Mouse (Mus musculus) adrenal gland, postnatal 14 days (tissue): ENCODE data around the gene Fosb. TPM values are rescaled to one million over a fixed set of nuclear protein-coding genes. Genes with fewer than 3 reads are reported as not detected.

ENCODE experiments used
- DNase-seq: peaks from one replicate; pipeline ENCODE4 v3.0.0; 2021; ENCODE audit warnings: mixed read lengths
- total RNA-seq: library from RNA; stranded (reverse); gene quantifications from 2 replicates; pipeline ENCODE4 v1.2.3, GENCODE M21; 2021

Fosb gene
- total RNA-seq, 1 experiment from 2014 or later = 22.4 TPM

DNA sequence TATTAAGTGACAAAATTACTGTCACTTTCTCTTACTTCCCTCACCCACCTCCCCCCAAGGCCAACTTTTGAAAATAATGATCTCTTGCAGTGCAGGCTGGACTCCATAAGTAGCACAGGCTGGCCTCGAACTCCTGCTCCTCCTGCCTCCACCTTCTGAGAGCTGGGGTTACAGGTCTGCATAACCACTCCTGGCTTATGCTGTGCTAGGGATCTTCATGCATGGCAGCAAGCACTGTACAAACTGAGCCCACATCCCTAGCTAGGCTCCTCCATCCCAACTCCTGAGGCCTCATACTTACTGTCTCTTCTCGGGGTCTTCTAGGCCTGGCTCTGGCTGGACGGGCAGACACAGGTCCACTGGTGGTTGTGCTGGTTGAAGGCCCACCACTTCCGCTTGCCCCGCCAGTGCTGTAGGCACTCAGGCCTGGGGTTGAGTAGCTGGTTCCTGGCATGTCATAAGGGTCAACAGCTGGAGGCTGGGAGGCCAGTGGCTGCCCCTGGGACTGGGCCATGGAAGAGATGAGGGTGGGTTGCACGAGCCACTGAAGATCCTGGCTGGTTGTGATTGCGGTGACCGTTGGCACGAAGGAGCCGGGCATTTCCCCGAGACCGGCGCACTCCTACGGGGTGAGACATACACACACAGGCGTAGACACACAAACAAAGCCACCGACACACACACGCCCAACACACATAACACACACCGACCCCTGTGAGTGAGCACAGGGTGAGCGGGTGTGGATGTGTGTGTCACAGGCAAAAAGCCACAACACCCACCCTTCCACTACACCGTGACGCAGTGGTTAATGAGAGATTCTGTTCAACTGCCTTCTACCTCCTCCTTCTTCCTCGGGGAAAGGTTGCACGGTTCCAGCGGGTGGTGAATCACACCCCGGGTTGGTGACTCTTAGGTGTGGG lies 2.8 kb downstream of the Fosb start:
- DNase-seq = no peak

DNA sequence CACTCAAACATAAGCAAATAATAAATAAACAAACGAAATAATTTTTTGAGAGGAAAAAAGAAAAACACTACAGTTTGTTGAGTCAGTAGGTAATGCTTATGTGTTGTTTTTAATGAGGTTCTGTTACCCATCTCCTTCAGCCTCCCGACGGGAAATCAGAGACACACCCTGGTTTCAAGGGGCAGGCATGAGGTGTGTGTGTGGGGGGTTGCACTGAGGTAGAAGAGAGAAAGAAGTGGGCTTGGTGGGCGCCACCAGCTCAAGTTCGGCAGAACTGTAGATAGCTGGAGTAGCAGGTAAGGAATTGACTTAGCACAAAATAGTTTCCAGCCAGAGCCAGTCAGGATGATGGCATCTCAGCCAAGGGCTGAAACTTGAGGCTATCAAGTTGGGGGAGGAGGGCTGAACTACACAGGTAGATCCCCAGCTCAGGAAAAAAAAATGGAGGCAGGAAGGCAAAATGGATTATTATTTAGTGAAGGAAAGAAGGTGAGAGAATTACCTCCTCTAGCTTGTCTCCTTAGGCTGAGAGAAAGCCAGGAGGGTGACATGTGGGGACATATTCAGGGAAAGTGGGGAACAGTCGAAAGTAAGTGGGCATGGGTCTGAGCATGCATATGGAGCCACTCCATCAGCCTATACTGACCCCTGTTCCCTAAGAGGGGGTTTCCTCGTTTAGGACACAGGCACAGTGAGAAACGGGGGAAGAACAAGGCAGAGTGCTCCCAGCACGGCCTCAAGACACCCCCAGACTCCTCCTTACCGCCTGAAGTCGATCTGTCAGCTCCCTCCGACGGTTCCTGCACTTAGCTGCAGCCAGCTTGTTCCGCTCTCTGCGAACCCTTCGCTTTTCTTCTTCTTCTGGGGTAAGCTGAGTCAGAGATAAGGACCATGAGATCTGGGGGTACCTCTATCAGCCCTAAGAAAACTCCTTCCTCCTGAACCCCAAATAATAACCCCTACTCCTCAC lies 3.8 kb downstream of the Fosb start:
- no peak for DNase-seq

DNA sequence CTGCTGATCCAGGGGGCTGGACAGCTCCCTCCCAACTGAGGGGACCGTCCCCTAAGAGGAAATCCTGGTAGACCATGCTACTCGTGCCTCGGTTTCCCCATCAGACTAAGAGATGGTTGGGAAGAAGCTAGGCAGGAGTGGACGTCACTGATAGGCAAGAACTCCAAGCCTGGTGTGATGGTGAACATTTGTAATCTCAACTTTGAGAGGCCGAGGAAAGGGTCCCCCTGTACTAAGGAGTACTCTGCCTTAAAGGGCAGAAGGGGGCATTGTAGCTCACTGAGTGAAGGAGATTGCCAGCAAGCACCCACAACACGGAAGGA lies 4.5 kb downstream of the Fosb start:
- DNase-seq = no peak

DNA sequence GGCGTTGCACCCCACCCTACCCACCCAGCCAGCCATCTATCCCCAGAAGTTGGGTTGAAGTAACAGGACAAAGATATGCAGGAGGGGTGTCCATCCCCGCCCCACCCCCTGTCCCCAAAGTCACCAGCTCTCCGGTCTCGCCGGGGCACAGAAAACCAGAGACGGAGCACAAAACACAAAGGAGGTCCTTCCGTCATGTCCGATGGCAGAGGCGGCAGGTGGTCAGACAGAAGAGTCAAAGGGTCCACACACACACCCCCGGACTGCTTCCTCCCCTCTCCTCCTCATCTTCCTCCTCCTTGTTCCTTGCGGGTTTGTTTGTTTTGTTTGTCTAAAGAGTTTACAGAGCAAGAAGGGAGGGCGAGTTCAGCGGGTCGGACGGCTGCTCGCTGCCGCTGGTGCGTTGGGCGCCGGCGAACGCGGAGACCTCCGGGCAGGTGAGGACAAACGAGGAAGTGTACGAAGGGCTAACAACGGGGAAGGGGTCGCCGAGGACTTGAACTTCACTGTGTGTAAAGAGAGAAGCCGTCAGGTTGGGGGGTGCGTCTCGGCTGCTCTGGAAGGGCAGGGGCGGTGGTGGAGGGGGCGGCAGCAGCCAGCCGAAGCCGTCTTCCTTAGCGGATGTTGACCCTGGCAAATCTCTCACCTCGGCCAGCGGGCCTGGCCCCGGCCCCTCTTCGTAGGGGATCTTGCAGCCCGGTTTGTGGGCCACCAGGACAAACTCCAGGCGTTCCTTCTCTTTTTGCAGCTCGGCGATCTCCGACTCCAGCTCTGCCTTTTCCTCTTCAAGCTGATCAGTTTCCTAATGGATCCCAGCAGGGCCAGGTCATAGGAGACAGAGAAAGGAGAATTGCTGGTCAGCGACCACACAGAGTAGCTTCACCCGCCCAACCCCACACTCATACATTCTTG lies 5.1 kb downstream of the Fosb start:
- no peak for DNase-seq

DNA sequence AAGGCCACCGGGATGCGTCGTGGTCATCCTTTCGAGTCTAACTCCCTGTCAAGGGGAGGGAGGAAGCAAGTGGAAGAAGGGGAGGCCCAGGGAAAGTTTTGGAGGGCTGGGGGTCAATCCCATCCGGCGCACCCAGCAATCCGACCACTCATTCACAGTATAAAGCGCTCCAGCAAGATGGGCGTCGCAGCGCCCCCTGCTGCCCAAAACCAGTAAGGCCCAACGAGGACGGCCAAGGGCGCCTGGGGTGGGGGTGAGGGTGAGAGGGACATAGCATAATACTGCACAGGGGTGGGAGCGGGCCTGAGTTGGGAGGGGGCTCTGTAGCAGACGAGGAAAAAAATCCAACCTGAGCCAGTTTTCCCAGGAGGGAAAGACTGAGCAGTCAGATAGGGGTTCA lies 6.1 kb downstream of the Fosb start:
- DNase-seq = peak; percentile 89

DNA sequence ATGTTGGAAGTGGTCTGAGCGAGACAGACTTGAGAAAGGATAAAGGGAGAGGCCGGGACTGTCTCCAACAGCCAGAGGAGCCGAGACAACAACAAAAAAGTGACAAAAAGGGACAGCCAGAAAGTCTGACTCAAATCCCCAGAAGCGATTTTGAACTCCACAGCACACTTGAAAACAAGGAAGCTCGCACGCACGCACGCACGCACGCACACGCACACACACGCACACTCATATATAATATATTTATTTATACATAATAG lies 6.9 kb downstream of the Fosb start:
- DNase-seq = no peak

DNA sequence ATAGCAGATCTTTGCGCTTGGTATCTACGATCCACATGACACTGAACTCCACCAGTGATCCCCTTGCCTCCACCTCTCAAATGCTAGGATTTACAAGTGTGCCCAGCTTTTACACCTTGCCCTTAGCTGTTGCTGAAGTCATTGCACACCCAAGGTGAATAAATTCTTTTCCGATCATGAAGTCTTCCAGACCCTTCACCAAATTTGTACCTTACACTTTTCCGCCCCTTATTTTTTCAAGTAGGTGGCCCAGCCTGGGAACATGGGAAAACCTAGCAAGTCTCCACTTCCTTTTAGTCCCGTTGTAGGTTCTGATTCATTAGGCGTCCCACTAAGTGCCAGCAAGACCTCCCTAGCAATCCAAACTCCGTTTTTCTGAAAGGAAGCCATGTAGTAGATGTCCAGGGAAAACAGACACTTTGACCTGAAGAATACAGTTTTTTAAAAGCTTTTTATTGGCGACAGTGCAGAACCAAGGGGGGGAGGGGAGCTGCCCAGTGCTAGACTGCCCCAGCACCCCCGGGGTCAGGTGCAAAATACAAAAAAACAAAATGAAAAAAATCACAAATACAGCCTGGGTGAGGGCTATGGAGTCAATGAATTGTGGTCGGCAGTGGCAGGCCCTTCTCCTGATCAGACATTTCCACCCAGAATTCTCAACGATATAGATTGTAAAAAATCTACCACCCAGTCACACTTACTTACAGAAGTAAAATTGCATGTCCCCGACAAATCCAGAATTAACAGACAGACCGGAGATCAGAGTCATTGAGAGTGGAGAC lies 7.4 kb downstream of the Fosb start:
- DNase-seq = no peak

DNA sequence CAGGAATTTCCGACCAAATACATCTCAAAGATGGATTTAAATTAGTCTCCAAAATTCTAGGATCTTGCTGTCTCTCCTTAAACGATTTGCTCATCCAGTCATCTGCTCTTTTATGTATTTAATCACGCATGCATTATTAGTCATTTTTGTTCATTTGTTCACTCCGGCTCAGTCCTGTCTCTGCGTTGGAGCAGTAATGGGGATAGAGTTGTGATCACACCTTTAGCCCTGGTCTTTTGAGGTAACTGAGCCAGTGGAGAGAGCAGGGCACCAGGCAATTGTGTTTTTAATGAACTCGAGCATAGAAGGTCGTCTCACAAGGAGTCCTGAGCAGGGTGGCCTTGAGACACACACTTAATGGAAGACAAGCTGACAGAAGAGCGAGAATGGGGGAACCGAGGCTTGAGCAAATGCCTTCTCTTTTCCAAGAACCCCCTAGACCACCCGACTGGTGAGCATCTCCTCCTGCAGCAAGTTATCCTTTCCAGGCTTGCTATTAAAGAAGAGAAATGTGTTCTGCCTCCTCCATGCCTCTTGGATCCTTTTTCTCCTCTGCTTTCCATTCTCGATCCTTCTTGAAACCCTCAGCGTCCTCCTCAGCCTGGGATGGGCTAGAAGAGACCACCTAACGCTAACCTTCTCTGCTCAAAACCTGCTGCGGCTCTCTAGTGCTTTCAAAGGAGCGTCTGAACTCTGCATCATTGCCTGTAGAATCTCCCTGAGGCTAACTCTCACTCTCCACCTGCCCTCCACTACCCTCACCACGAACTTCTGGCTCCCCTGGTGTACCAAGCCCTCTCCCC lies 8.2 kb downstream of the Fosb start:
- no peak for DNase-seq

DNA sequence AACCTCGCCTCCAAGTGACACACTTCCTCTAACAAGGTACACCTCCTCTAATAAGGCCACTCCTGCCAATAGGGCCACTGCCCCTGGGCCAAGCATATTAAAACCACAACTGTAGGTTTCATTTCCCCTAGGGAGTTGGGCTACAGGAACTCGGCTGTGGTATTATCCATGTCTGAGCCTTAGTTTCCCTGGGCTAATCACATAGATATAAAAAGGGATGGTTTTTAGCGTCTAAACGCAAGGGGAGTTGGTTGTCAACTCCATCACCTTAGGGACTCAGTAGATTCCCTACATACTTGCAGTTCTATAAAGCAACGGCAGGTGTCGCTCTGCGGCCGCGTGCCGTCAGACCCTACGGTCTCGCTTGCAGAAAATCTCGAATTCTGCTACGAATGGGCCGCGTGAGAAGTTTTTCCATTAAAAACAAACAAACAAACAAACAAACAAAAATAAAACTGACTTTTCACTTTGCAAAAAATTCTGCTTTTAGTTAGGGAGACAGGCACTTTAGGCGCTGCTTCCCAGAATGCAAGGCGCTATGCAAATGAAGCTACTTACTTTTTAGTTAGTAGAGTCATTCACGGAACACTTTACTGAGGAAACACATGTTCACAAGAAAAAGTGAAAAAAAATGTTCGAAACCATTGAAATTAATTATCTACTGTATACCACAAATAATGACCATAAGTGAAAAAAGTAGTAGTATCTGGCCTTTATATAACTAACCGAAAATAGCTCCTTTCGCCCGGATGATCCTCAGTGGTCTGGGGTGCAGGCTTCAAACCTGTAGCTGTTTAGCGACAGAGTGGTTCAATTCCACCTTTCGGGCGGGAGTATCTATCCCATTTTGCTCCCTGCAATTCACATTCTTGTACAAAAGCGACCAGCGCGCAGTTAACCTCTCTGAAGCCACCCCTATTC lies 9.1 kb downstream of the Fosb start:
- peak; percentile 83 for DNase-seq

DNA sequence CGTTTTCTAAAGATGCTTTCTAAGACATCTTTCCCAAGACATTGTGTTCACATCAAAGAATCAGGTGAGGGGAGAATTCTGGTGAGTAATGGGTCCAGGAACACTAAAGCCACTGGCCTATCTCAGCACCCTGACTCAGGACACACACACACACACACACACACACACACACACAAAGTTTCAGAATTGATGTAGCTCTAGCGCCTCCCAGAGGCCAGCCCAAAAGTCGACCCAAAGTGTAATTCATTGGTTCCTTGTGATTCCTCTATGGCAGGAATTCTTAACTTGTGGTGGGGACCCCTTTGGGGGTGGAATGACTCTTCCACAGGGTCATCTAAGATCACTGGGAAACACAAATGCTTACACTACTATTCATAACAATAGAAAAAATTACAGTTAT lies 10.7 kb downstream of the Fosb start:
- peak; percentile 69 for DNase-seq

DNA sequence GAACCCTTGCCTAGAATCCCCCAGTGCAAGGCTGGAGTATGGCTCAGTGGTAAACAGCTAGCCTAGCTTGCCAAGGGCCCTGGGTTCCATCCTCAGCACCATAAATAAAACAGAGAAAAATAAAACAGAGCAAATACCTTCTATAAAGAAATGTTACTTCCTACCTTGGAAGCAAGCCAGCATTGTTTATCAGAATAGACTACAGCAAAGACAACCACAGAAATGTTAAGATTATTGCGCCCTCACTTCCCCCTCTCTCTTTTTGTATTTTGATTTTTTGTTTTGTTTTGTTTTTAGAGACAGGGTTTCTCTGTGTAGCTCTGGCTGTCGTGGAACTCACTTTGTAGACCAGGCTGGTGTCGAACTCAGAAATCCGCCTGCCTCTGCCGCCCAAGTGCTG lies 12.1 kb downstream of the Fosb start:
- no peak for DNase-seq

DNA sequence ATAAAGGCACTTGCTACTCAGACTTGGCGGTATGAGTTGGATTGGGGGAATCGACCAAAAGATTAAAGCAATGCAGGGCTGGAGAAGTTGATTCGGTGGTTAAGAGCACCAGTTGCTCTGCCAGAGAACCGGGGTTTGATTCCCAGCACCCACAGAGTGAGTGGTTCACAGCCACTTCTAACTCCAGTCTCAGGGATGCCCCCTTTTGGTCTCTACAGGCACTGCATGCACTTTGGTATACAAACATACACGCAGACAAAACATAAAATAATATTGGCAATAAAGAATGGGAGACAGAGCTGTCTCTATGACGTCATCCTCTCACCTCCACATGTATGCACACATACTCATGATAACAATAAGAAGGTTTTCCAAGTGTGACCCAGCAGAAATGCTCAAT lies 12.8 kb downstream of the Fosb start:
- no peak for DNase-seq

DNA sequence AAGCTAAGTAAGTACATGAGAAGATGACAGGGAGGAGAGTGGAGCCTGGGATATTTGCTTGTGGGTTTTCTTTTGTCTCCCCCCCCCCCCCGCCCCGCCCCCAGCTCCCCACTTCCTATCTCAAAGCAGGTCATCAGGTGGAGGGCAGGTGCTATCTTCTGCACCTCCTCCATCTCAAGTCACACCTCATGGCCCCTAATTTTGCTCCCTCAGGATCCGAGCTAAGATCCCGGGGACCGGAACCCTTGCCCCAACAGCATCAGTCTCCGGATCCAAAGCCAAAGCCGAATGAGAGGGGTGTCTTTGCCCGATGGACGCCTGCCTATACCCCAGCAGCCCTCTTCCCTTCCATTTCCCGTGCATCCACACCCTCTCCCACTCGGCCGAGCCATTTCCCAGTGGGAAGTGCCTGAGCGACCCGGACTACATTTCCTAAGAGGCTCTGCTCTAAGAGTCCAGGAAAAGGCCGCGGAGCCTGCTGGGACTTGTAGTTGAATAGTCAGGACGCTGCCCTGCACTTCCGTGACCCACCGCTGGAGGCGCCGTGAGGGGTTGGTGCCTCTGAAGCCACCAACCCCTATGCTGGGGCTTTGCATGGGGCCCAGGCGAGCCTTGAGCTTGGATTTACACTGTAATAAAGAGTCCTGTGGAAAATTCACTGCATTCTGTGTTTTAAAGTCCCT lies 14.2 kb downstream of the Fosb start:
- DNase-seq = peak; percentile 97

DNA sequence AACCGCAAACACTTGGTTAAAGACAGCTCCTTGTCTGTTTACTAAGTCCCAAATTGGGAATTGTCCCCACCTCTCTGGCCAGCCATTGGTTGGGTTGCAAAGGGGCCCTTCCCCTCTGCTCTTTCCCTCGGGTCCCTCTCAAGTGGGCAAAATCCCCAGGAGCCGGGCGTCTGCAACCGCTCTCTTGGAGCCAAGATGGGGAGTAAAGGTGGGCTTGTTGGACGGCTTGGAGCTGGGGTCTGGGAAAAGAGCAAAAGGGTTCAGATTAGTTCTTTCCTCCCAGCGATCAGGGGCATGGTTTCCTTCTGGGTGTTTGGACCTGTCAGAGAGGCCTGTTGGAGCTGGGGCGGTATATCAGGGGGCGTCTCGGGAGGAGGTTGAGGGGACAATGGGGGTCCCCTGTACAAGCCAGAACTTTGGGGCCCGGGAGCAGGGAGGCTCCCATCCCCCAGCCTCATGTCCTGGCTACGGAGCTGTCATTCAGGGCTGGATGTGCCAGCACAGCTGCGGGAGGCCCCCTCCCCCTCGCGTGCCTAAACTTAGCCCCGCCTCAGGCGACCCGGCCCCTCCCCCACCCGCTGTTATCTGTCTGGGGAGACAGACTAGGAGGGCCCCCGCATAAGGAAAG lies 18.8 kb downstream of the Fosb start:
- DNase-seq = peak; percentile 53

DNA sequence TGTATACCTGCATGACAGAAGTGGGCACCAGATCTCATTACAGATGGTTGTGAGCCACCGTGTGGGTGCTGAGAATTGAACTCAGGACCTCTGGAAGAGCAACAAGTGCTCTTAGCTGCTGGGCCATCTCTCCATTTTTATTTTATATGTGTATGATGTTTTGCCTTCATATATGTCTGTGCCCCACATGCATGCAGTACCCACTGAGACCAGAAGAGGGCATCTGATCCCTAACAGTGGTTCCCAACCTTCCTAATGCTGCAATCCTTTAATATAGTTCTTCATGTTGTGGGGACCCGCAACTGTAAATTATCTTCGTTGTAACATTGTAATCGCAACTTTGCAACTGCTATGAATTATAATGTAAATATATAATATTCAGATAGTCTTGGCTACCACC lies 25.1 kb downstream of the Fosb start:
- DNase-seq = peak; percentile 69

DNA sequence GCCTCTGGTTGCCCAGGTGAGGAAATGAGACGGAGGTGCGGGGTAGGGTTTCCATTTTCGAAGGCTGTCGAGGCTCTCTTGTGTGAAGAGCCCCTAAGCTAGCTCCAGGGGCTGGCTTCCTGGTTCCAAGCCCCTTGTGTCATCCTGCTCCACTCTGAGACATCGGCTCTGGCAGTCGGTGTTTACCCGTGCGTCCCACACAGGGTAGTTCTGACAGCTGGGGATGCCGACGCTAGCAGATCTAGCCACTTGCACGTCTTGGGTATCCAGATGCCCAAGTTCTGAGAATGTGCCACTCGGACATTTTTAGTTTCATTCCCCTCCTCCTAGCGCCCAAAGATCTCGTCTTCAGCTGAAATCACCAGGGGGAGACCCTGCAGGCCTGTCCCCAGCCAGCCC lies 26.4 kb downstream of the Fosb start:
- DNase-seq = no peak

DNA sequence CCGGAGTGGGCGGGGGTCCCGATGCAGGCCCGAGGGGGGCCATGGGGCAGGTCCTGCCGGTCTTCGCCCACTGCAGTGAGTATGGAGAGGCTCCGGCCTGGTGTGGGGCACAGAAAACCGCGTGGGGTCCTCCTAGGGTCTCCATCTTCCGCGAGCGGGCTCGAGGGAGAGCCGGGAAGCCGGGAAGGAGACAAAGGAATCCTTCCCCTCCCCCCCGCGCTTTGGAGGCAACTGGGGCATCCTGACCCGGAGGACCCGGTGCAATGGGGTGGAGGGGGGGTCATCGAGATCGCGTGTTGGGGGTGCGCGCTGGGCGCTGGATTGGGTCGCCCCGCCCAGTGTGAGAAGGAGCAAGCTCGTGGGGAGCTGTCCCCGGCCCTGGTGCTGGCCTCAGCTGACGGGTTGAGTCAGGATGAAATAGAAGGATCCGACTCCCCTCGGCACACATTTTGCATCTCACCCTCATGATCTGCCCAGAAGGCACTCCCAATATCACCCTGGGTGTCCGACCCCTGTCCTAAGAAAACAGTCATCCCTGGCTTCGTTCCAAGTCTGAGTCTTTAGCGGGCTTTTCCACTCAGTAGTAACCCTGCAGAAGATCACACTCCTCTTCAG lies 27.0 kb downstream of the Fosb start:
- peak; percentile 87 for DNase-seq

DNA sequence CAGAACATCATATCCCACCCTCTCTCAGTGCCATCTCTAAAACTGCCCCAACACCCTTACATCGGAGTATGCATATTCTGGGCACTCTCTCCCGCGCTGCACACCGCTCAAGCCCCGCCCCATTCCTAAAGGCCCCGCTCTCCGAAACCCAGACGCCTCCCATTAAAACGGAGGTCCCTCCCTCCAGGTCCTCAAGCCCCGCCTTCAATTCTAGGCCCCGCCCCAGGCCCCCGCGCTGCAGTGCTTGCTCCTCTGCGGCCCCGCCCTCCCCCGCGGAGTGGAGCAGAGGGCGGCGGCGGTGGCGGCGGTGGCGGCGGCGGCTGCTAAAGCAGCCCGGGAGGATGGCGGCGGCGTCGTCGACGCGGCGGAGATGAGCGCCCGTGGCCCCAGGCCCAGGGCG lies 27.5 kb downstream of the Fosb start, which contains the start of gene Rtn2:
Gene Rtn2, plus strand, starts transcription at position 240 of the 400 bp plus-strand sequence.
- DNase-seq = peak; percentile 89
